Mouse (Mus musculus) right cerebral cortex, postnatal 36 days (tissue): ENCODE data around the gene Chp1.
"Not testable (repeated sequence)": the region's sequence is repeated elsewhere in the genome, so short reads cannot be mapped to it uniquely, and the experiment has no call there.

Experiments used
- DNase-seq, 2 experiments: peaks; one replicate each; pipeline ENCODE4 v3.0.0; 2022; ENCODE audit warnings: low spot score in 2 of 2, mixed read lengths in 1 of 2

The Chp1 gene

DNA sequence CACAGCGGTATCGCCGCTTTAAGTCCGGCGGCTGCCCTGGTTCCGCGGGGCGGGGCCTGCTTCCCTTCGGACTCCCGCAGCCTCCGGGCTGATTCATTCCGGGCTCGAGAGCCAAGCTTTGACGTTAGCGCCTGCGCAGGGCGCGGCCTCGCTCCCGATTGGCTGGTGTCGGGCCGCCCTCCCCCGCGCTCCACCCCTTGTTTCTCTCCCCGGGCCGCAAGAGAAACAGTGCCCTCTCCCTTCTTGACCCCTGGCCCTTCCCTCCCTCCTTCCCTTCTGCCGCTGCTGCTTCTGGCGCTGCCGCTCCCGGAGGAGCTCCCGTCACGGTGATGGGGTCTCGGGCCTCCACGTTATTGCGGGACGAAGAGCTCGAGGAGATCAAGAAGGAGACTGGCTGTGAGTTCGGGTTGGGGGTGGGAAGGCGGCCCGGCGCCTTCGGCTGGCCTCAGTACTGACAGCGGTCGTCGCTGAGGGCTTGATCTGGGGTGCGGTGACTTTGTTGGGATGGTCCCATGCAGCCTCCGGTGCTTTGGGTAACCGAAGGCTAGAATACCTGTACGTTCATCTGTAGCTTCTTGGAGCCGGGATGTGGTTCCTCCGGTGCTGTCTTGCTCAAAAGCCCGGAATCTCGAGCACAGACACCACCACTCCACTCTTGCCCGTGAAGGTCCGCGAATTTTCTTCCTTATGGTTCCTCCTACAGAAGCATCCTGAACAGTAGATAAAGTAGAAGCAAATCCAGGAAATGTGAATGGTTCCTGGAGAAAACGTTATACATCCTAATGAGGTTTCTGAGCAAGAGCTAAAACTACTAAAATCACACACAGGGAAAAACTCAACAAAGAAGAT, at the start of gene Chp1, which contains the start of gene Exd1:
Chp1 (plus strand) TSS at position 176 of the 849 bp plus-strand sequence.
Exd1 (minus strand) TSS at position 106 of the 849 bp plus-strand sequence.
- peak; percentile 98 for DNase-seq

GRCm38 (mm10) chr2:119498859-119499258, 48.6 kb upstream of the Chp1 start:
- DNase-seq, result no peak

DNA sequence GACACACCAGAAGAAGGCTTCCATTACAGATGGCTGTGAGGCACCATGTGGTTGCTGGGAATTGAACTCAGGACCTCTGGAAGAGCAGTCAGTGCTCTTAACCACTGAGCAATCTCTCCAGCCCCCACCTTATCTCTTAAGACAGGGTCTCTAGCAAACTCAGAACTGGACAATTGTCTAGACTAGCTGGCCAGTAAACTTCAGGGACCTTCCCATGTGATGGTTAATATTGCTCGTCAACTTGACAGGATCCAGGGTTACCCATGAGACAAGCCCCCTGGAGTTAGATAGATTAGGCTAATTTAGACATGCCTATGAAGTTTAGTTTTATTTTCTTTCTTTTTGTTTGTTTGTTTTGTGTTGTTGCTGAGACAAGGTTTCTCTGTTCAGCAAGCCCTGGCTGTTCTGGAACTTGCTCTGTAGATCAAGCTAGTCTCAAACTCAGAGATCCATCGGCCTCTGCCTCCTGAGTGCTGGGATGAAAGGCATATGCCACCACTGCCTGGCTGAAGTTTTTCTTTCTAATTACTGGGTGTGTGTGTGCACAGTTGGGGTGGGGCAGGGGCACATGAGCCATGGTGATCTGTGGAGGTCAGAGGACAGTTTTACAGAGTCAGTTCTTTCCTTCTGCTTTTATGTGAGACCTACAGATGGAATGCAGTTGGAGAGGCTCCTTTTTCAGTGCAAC, 46.4 kb upstream of the Chp1 start:
- no peak for DNase-seq

DNA sequence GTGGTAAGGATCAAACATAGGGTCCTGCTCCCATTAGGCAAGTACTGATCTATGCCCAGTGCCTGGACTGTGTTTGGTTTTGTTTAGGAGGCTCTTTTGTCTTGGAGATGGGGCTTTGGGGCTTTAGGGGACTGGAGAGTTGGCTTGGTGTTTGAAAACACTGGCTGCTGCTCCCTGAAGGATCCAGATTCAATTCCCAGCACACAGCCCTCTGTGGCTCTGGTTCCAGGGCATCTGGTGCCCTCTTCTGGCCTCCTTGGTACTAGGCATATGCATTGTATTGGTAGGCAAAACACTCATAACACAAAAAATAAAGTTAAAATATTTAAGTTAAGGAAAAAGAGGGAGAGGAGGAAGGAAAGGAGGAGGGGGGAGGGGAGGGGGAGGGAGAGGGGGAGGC, 40.4 kb upstream of the Chp1 start:
- no peak for DNase-seq

DNA sequence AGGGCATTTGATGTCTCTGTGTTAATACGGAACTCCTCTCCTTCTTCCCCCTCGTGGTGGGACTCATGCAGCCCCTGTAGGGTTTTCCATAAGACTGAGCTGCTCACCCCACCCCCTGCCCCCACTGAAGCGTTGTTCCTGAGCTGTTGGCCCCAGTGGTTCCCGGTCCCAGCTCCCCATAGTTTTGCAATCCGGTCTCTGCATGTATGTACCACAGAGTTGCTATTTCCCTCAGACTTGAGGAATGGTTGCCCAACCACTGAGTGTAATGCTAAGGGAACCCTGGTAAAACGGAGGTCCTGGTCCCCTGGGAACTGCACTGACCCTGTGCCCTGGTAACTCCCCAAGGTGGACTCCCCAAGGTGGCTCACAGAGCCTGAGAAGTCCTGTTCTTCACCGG, 39.0 kb upstream of the Chp1 start:
- DNase-seq, result not testable (repeated sequence)

DNA sequence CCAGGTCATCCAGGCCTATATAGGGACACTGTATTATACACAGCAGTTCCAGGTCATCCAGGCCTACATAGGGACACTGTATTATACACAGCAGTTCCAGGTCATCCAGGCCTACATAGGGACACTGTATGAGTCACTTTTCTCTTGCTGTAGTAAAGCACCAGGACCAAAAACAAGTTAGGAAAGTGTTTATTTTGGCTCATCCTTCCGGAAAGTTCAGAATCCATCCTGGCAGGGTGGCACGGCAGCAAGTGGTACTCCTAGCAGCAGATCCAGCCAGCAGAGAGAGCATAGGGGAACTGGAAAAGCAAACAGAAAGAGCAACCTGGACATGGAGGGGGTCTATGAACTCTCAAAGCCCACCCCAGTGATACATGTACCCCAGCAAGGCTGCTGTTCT, 36.6 kb upstream of the Chp1 start:
- no peak for DNase-seq

- DNase-seq, result no peak
Observed at GRCm38 (mm10) chr2:119512292-119512691, 35.2 kb upstream of the Chp1 start.

DNA sequence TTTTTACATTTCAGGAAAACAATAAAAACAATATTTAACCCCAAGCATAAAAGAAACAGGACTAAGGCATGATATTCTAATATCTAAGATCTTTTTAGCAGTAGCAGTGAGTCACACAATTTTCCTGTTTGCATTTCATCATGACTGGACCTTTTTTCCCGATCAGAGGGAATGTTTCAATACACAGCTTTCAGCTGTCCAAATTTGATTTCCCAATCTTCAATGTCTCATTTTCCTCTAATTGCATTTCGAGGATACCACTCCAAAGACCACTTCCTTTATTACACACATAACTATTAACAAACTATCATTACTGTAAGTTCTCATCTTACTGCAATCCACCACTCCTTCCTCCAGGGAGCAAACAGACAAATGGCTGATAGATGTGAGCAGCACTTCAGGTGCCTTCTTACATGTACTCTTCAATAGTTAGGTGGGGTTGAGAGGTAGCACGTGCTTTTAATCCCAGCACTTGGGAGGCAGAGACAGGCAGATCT, 33.4 kb upstream of the Chp1 start:
- DNase-seq, result no peak

- no peak for DNase-seq
Observed at GRCm38 (mm10) chr2:119516811-119517210, 30.7 kb upstream of the Chp1 start.

GRCm38 (mm10) chr2:119520550-119520949, 26.9 kb upstream of the Chp1 start:
- peak in 1 of 2 experiments; percentile 2 for DNase-seq

DNA sequence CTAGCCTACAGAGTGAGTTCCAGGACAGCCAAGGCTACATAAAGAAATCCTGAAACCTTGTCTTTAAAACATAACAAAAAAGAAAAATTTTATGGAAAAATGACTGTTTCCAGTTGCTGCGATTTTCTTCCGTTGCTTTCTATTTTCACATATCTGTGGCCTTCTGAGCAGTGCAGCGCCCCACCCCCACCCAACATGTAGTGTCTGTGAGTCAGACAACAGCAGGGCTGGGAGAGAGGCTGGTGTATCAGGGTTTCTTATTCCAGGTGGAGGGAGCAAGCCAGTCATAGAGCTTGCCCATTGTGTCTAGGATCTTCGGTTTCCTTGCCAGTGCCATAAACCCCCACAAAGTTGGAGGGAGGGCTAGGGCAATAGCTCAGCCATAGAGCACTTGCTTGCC, 23.7 kb upstream of the Chp1 start:
- no peak for DNase-seq

DNA sequence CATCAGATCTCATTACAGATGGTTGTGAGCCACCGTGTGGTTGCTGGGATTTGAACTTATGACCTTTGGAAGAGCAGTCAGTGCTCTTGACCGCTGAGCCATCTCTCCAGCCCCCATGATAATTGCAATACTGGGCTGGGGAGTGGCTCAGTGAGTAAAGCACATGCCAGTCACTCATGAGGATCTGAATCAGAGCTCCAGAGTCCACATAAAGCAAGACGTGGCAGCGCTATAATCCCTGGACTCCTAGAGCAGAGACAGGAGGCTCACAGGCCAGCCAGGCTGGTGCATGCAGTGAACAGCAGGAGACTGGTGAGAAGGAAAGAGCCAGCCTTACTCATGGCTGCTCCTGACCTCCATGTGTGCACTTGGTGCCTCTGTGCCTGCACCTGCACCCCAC, 22.1 kb upstream of the Chp1 start:
- no peak for DNase-seq

- DNase-seq, result no peak
Observed at GRCm38 (mm10) chr2:119538802-119539201, 8.7 kb upstream of the Chp1 start.

DNA sequence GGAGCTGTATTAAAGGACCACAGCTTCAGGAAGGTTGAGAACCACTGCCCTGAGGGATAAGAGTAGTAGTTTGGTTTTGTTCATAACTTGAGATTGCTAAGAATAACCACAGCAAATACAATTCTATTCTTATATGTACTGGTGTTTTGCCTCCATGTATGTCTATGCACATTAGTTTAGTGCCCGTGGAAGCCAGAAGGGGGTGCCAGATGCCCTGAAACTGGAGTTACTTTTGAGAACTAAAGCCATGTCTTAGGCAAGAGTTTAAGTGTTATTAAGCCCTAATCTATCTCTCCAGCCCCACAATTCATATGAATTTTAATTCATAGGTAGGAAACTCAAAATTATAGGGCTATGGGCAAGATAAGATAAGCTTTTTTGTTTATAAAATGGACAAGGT, 5.4 kb upstream of the Chp1 start:
- DNase-seq, result peak in 1 of 2 experiments; percentile 6

- no peak for DNase-seq
Observed at GRCm38 (mm10) chr2:119543656-119544055, 3.8 kb upstream of the Chp1 start.

DNA sequence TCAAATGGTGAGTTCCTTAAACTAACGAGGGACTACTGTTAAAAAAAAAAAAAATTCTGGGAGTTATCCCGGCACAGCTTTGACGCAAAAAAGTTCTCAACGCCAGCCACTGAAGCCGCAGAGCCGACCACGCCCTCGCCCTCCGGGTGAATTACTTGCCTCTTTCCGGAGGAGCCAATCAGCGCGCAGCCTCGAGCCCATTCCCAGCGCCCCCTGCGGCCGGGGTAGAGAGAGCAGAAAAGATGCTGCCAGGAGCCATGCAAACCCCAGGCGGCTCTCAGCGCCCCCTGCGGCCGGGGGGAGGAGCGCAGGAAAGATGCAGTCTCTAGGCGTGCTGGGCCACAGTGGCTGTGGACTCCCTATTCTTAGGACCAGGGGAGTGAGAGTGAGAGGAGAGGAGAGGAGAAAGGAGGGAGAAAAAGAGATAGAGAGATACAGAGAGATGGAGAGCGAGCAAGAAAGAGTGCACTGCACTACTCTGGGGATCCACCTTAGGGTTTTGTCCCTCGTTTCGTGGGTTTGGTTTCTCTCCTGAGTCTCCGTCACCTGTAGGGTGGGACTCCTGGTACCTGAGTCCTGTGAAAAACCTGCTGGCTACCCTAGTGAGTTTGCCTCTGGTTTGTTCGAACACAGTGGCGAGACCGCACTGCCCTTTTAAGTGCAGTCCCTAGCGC, 512 bp upstream of the Chp1 start:
- peak; percentile 63 to 64 for DNase-seq

- no peak for DNase-seq
Observed at GRCm38 (mm10) chr2:119548371-119548660, 819 bp downstream of the Chp1 start.

DNA sequence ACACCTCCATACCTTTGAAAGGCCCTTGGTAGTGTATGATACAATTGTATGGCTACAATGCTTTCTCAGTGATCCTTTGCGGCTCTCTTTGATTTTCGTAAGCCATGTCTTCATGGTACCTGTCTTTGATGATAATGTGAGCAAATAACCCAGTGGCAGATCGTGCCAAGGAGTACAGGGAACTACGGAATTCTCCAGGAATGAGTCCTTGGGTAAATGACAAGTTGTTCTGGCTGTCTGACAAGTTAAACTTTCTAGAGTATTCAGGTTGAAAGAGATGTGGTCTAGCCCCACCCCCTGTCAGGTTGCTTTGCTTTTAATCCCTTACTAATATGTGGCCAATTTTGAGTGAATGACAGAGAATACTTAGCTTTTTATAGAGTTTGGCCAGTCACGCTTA, 1.2 kb downstream of the Chp1 start:
- no peak for DNase-seq

- no peak for DNase-seq
Observed at GRCm38 (mm10) chr2:119549678-119550077, 2.2 kb downstream of the Chp1 start.

DNA sequence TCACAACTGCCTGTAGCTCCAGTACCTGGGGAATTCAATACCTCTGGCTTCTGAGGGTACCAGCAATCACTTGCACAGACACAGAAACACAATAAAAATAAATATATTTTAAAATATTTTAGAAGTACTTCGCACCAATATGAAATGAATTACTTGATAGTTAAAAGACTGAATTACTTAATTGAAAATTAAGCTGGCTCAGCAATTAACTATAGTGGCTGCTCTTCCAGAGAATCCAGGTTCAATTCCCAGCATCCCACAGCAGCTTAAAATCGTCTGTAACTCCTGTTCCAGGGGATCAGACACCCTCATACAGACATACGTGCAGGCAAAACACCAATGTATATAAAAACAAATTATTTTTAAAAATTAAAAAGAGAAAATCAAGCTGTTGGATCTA, 10.5 kb downstream of the Chp1 start:
- DNase-seq, result no peak

- no peak for DNase-seq
Observed at GRCm38 (mm10) chr2:119558737-119559340, 11.3 kb downstream of the Chp1 start.

GRCm38 (mm10) chr2:119561794-119562193, 14.3 kb downstream of the Chp1 start:
- DNase-seq, result no peak
